In the genomic region with DNA sequence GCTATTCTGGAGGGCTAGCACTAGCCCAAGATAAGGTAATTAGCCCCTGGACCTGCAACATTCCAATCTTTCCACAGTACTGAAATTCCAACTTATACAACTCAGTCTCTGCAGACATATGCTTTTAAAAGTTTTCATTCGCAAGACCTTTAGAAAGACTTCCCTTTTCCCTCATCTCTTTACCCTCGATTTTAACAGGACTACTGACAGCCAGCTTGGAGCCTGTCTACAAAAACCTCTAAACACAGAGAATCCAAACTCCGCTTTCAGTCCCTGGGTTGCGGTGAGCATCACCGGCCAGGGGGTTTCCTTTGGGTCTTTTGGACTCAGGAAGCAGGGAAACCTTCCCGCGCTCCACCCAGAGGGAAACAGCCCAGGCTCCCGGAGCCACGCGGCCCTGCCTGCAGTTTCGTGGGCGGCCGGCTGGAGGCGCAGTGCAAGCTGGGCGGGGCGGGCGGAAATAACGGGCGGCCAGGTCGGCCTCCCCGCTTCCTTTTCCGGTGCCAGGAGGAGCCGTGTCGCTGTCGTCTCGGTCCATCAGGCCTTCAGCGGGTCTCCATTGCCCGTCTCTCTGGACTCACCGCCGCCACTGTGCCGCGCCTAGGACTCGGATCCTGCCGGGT, we compare ENCODE assay signal across 8 mouse cellular contexts. TPM values are rescaled to one million over a fixed set of nuclear protein-coding genes. Genes with fewer than 3 reads are reported as not detected.
DNase-seq lines count a peak whose midpoint lies in the region; ATAC-seq lines count a peak whose summit lies in the region.

A gene (plus strand): TSS at position 482 of the 623 bp plus-strand sequence.

- peak within 1 kb of the TSS; percentile 96 for H3K27ac ChIP-seq in forebrain, embryonic 11.5 days (ENCODE audit: low read depth, low read length)
- peak within 1 kb of the TSS; percentile 97 for H3K27ac ChIP-seq in heart, embryonic 16.5 days (ENCODE audit: low read length)
- peak within 1 kb of the TSS; percentile 91 for H3K27ac ChIP-seq in liver, embryonic 15.5 days (replicated peaks)
- peak within 1 kb of the TSS; percentile 99 for H3K27ac ChIP-seq in neural tube, embryonic 12.5 days

- 2% methylated on average over 34 of the region's 34 CpGs for WGBS in forebrain, embryonic 11.5 days
- WGBS in heart, embryonic 16.5 days: under 1% methylated on average over 34 of the region's 34 CpGs
- 1% methylated on average over 34 of the region's 34 CpGs for WGBS in liver, embryonic 15.5 days (ENCODE audit: insufficient replicate concordance)
- 2% methylated on average over 34 of the region's 34 CpGs for WGBS in neural tube, embryonic 12.5 days

- DNase-seq in CD8-positive naive resting alpha-beta T cell, adult 2 months (ENCODE audit: low read depth in 2 of 2, low spot score in 2 of 2): peak; percentile 89 to 90
- peak; percentile 74 for DNase-seq in c-Kit-positive CD71-negative TER-119-negative erythroid progenitor cells, embryonic 14.5 days (ENCODE audit: low read depth)
- peak; percentile 98 for DNase-seq in forebrain, embryonic 11.5 days (ENCODE audit: low spot score)
- peak; percentile 87 to 95 for DNase-seq in kidney, postnatal 36 days
- DNase-seq in telencephalon, adult 2 months (ENCODE audit: low read depth, low spot score): peak; percentile 42

- H3K9me3 ChIP-seq in forebrain, embryonic 11.5 days (ENCODE audit: control insufficient read depth, low read length): no peaks in the 10 kb centered on the region
- H3K9me3 ChIP-seq in heart, embryonic 16.5 days (replicated peaks; ENCODE audit: control insufficient read depth, low read length): no peaks in the 10 kb centered on the region
- no peaks in the 10 kb centered on the region for H3K9me3 ChIP-seq in liver, embryonic 15.5 days (replicated peaks)
- no peaks in the 10 kb centered on the region for H3K9me3 ChIP-seq in neural tube, embryonic 12.5 days

- no peaks in the 10 kb centered on the region for H3K27me3 ChIP-seq in forebrain, embryonic 11.5 days (ENCODE audit: control insufficient read depth, insufficient read depth, low read length)
- no peaks in the 10 kb centered on the region for H3K27me3 ChIP-seq in heart, embryonic 16.5 days (ENCODE audit: control insufficient read depth, insufficient read depth, low read length)
- no peaks in the 10 kb centered on the region for H3K27me3 ChIP-seq in liver, embryonic 15.5 days
- no peaks in the 10 kb centered on the region for H3K27me3 ChIP-seq in neural tube, embryonic 12.5 days (replicated peaks)

- peaks cover 3% of the 10 kb centered on the region; the same call in 1 of the 2 replicates for H3K4me1 ChIP-seq in forebrain, embryonic 11.5 days (replicated peaks; ENCODE audit: control insufficient read depth, insufficient read depth, low read length)
- peaks cover 13% of the 10 kb centered on the region for H3K4me1 ChIP-seq in heart, embryonic 16.5 days (ENCODE audit: control insufficient read depth, insufficient read depth, low read length)
- peaks cover 57% of the 10 kb centered on the region for H3K4me1 ChIP-seq in liver, embryonic 15.5 days (replicated peaks)
- peaks cover 15% of the 10 kb centered on the region for H3K4me1 ChIP-seq in neural tube, embryonic 12.5 days

- H3K9ac ChIP-seq in forebrain, embryonic 11.5 days (ENCODE audit: low read length): peak within 1 kb of the TSS; percentile 98
- H3K9ac ChIP-seq in heart, embryonic 16.5 days (ENCODE audit: low read length): peak within 1 kb of the TSS; percentile 99
- H3K9ac ChIP-seq in liver, embryonic 15.5 days: peak within 1 kb of the TSS; percentile 98
- peak within 1 kb of the TSS; percentile 95 for H3K9ac ChIP-seq in neural tube, embryonic 12.5 days

- H3K36me3 ChIP-seq in forebrain, embryonic 11.5 days (ENCODE audit: control insufficient read depth, insufficient read depth, low read length): no peaks in the 10 kb centered on the region
- H3K36me3 ChIP-seq in heart, embryonic 16.5 days (ENCODE audit: control insufficient read depth, insufficient read depth): peaks cover 5% of the 10 kb centered on the region; the same call in 1 of the 2 replicates
- peaks cover 17% of the 10 kb centered on the region for H3K36me3 ChIP-seq in liver, embryonic 15.5 days (replicated peaks)
- H3K36me3 ChIP-seq in neural tube, embryonic 12.5 days: 0 out of 2 replicates have a peak, but pooled peaks cover 4% of the 10 kb centered on the region

- peak within 1 kb of the TSS; percentile 73 for H3K4me2 ChIP-seq in forebrain, embryonic 11.5 days (ENCODE audit: low read depth, low read length, severe bottlenecking)
- H3K4me2 ChIP-seq in heart, embryonic 16.5 days (ENCODE audit: low read depth, low read length): peak within 1 kb of the TSS; percentile 88
- H3K4me2 ChIP-seq in liver, embryonic 15.5 days: peak within 1 kb of the TSS; percentile 78
- peak within 1 kb of the TSS; percentile 82 for H3K4me2 ChIP-seq in neural tube, embryonic 12.5 days (replicated peaks)

- peak within 1 kb of the TSS; percentile 95 for H3K4me3 ChIP-seq in forebrain, embryonic 11.5 days (ENCODE audit: low read depth, low read length)
- peak within 1 kb of the TSS; percentile 100 for H3K4me3 ChIP-seq in heart, embryonic 16.5 days (ENCODE audit: low read length)
- H3K4me3 ChIP-seq in liver, embryonic 15.5 days (replicated peaks): peak within 1 kb of the TSS; percentile 96
- H3K4me3 ChIP-seq in neural tube, embryonic 12.5 days: peak within 1 kb of the TSS; percentile 96

- peak; percentile 92 for ATAC-seq in forebrain, embryonic 11.5 days (replicated peaks; ENCODE audit: low FRiP score)
- peak; percentile 84 for ATAC-seq in heart, embryonic 16.5 days (replicated peaks; ENCODE audit: extremely low read depth, insufficient read depth, low FRiP score)
- peak; percentile 81 for ATAC-seq in liver, embryonic 15.5 days (ENCODE audit: insufficient read depth)
- ATAC-seq in neural tube, embryonic 12.5 days (ENCODE audit: low FRiP score, low read depth): peak; percentile 86

RNA-seq across cellular contexts. Expression of the gene that starts here (rescaled TPM):
- polyA plus RNA-seq in forebrain, embryonic 11.5 days (2014; fragmentation: Nextera tagmentation; extraction: Ambion mirVana): 121 and 122 TPM in 2 replicates
- 40.7 and 41.6 TPM in 2 replicates for polyA plus RNA-seq in heart, embryonic 16.5 days (2015; fragmentation: Nextera tagmentation; extraction: Ambion mirVana)
- polyA plus RNA-seq in liver, embryonic 15.5 days (2015; fragmentation: Nextera tagmentation; extraction: Ambion mirVana): 27.0 and 28.0 TPM in 2 replicates
- polyA plus RNA-seq in neural tube, embryonic 12.5 days (2016; fragmentation: Nextera tagmentation; extraction: Ambion mirVana): 72.3 and 74.9 TPM in 2 replicates

Comparison
In these comparisons a context has a peak if more than half of its experiments do, and no peak if none do; other contexts are left out.
1. Peak in every context shown above with its lines: DNase-seq, ATAC-seq, H3K4me3 ChIP-seq and H3K27ac ChIP-seq.
2. DNase-seq: peak in every context shown above with its lines; median percentile 98 in forebrain, embryonic 11.5 days; 91 in kidney, postnatal 36 days; 90 in CD8-positive naive resting alpha-beta T cell, adult 2 months; 74 in c-Kit-positive CD71-negative TER-119-negative erythroid progenitor cells, embryonic 14.5 days; 42 in telencephalon, adult 2 months.